Mouse (Mus musculus): ENCODE data around the gene Drd3. TPM values are rescaled to one million over a fixed set of nuclear protein-coding genes. Genes with fewer than 3 reads are reported as not detected.

Gene Drd3
- not detected for polyA plus RNA-seq (2017; shearing (Covaris generic))

DNA sequence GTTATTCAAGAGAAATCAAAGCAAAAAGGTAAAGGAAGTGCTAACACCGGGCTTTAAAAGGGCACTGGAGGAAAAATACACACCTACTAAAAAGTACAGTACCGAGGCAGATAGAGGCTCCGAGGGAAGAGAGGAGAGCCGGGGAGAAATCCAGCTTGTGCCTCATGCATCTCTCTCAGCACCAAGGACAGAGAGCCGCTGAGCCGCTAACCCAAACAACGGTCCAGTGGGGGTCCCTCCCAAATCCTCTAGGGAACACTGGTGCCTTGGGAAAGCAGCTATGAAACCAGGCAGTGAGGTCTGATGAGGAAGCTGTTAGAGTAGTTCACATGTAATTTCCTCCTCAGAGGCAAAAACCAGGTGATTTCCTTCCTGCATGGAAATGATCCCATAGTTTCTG, at the start of gene Drd3:
TSS of gene Drd3 (plus strand) at position 276 of the 400 bp plus-strand sequence.

Other genes starting within 250 kb of the Drd3 start
- gene Tigit, start 89.9 kb upstream of the Drd3 start, polyA plus RNA-seq (2017; shearing (Covaris generic)), result 49.7 TPM
- gene Ccdc191, start 135.8 kb downstream of the Drd3 start, polyA plus RNA-seq (2017; shearing (Covaris generic)), result 16.2 TPM
- 23.2 TPM for gene Qtrt2, start 172.8 kb downstream of the Drd3 start, polyA plus RNA-seq (2017; shearing (Covaris generic))
- 2.3 TPM for gene Zdhhc23, start 225.8 kb downstream of the Drd3 start, polyA plus RNA-seq (2017; shearing (Covaris generic))